Mouse (Mus musculus) C2C12 (cell line): ENCODE data around the gene Zfp952.

ENCODE experiments used
- CTCF ChIP-seq: IDR thresholded peaks from one replicate; pipeline ENCODE4 v1.5.1; 2011; ENCODE audit not compliant: control insufficient read depth, insufficient read depth, insufficient read length
- MYOG ChIP-seq: IDR thresholded peaks from one replicate; pipeline ENCODE4 v1.6.1; 2011; ENCODE audit not compliant: control insufficient read depth, insufficient read length; ENCODE audit errors: extremely low read depth
- USF1 ChIP-seq: IDR thresholded peaks from one replicate; pipeline ENCODE4 v1.6.1; 2011; ENCODE audit warnings: low read depth, mild to moderate bottlenecking, control low read depth, moderate library complexity

GRCm38 (mm10) chr17:32946716-32947115, 46.2 kb upstream of the Zfp952 start:
- no peak for TF ChIP-seq CTCF
- no peak for TF ChIP-seq MYOG
- TF ChIP-seq USF1: no peak
